Mouse (Mus musculus) midbrain, embryonic 11.5 days (tissue): ENCODE results near the gene Hoxb5. TPM values are rescaled to one million over a fixed set of nuclear protein-coding genes. Genes with fewer than 3 reads are reported as not detected.

Source experiments
- ATAC-seq: fragments of 200-750 bp; cut with Nextera tagmentation; 2 replicates; pipeline ENCODE4 v1.8.0; 2017; ENCODE audit warnings: moderate TSS enrichment, moderate library complexity; ENCODE audit not compliant: low FRiP score
- DNase-seq: peaks from one replicate; pipeline ENCODE4 v3.0.0; 2015; ENCODE audit warnings: low spot score; ENCODE audit errors: missing footprints
- H3K27ac ChIP-seq: fragments of 300-500 bp; sonication (generic); 2 replicates; pipeline ENCODE4 v1.5.1; 2014; ENCODE audit warnings: low read depth, low read length
- H3K27me3 ChIP-seq: fragments of 300-500 bp; sonication (generic); 2 replicates; pipeline ENCODE4 v1.6.1; 2014; ENCODE audit warnings: mild to moderate bottlenecking, low read length, moderate library complexity, mixed read lengths; ENCODE audit not compliant: control insufficient read depth, insufficient read depth
- H3K36me3 ChIP-seq: fragments of 300-500 bp; sonication (generic); 2 replicates; pipeline ENCODE4 v1.6.1; 2014; ENCODE audit warnings: mild to moderate bottlenecking, low read length, moderate library complexity, mixed read lengths; ENCODE audit not compliant: control insufficient read depth, insufficient read depth
- H3K4me1 ChIP-seq: fragments of 300-500 bp; sonication (generic); 2 replicates; pipeline ENCODE4 v1.6.1; 2014; ENCODE audit warnings: low read length; ENCODE audit not compliant: control insufficient read depth, insufficient read depth
- H3K4me2 ChIP-seq: fragments of 300-500 bp; sonication (generic); 2 replicates; pipeline ENCODE4 v1.6.1; 2014; ENCODE audit warnings: mild to moderate bottlenecking, moderate library complexity
- H3K4me3 ChIP-seq: fragments of 300-500 bp; sonication (generic); 2 replicates; pipeline ENCODE4 v1.5.1; 2014; ENCODE audit warnings: low read depth, low read length
- H3K9ac ChIP-seq: fragments of 300-500 bp; sonication (generic); 2 replicates; pipeline ENCODE4 v1.6.1; 2014; ENCODE audit warnings: low read length
- H3K9me3 ChIP-seq: fragments of 300-500 bp; sonication (generic); 2 replicates; pipeline ENCODE4 v1.6.1; 2016; ENCODE audit warnings: low read length; ENCODE audit not compliant: control insufficient read depth
- WGBS: fragments of 180-500 bp; shearing (Covaris S2); extraction: QIAGEN DNeasy Blood & Tissue Kit; methylation state at CpG from one replicate; pipeline ENCODE4 v1.1.7; 2014; 5-methylcytosine and 5-hydroxymethylcytosine counted together
- microRNA counts: library from miRNA; unstranded; fragments of <30 nt; microRNA quantifications from one replicate; lab custom pipeline; 2015
- microRNA-seq: library from miRNA; unstranded; fragments of <30 nt; microRNA quantifications from one replicate; pipeline ENCODE4, GENCODE M21; 2017
- polyA plus RNA-seq: library from polyadenylated mRNA; unstranded; fragments of >200 nt; fragmentation: Nextera tagmentation; extraction: Ambion mirVana; gene quantifications from 2 replicates; pipeline ENCODE4 v1.2.1, GENCODE M21; 2014

Hoxb5 gene
- polyA plus RNA-seq, 1 experiment from 2014 or later = not detected

DNA sequence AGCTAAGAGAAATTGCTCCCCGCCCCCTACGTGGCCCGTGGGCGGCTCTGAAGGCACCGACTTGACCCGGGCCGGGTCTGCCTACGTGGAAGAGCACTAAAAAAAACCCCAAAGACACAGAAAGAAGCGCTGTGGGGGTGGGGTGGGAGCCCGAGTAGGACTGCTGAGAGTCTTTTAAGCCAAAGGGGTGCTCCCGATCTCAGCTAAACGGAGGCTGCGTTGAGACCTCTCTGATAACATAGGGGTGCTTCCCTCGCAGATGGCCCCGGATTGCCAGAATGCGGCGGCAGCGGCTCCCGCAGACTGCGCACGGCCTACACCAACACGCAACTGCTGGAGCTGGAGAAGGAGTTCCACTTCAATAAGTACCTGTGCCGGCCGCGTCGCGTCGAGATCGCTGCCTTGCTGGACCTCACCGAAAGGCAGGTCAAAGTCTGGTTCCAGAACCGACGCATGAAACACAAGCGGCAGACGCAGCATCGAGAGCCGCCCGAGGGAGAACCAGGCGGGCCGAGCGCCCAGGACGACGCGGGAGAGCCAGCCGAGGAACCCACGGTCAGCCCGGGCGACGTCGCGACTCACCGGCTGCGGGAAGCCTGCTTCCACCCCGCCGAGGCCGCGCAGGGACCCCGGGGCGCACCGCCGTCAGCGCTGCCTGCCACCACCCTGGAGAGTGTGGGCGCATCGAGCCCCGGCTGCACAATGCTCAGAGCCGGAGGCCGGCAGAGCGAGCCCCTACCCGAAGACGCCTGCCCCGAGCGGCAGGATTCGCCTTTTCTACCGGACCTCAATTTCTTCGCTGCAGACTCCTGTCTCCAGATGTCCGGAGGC lies 49.8 kb downstream of the Hoxb5 start:
- Histone ChIP-seq H3K27me3 (peaks cover 95% of the 10 kb centered on the region), H3K9me3 (no peaks in the 10 kb centered on the region), H3K4me1 (no peaks in the 10 kb centered on the region), H3K4me2 (no peak overlapping the region; the same call in 1 of the 2 replicates), H3K36me3 (no peaks in the 10 kb centered on the region), H3K27ac (no peak overlapping the region), H3K9ac (no peak overlapping the region), H3K4me3 (0 out of 2 replicates have a peak overlapping the region, but pooled peaks have one; percentile 7)
- WGBS = under 1% methylated on average over 73 of the region's 75 CpGs
- ATAC-seq = no peak
- DNase-seq = peak; percentile 98

DNA sequence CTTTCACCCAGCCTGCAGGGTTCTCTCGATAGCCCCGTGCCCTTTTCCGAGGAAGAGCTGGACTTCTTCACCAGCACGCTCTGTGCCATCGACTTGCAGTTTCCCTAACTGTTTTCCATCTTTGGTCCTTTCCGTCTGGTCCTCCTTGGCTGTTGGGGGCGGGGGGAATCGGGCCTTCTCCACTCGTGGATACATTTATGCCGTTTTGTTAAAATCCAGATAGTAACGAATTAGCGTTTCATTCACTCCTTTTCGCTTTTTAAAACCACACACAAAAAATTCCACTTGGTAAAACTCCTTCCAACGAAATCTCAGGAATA lies 50.3 kb downstream of the Hoxb5 start:
- Histone ChIP-seq H3K9me3 (no peaks in the 10 kb centered on the region), H3K4me1 (no peaks in the 10 kb centered on the region), H3K36me3 (no peaks in the 10 kb centered on the region), H3K27ac (no peak overlapping the region), H3K9ac (no peak overlapping the region), H3K4me3 (no peak overlapping the region), H3K27me3 (peaks cover 94% of the 10 kb centered on the region), H3K4me2 (no peak overlapping the region)
- under 1% methylated on average over 14 of the region's 14 CpGs for WGBS
- no peak for DNase-seq
- ATAC-seq = no peak

DNA sequence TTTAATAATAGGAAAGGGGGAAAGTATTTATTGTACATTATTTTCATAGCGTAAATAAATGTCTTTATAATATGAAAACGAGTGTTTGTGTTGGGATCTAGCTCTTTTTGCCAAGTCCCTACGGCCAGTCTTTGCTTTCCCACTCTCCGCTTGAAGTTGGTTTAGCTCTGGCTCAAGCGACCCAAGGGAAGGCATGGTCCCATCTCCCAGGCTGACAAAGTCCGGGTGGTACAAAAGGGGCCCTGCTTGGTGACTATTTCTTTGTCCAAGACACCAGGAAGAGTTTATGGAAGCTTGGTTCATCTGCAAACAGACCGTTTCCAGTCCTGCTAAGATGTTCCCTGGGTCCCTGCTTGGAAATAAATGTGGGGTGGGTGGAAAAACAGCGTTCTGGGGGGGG lies 50.8 kb downstream of the Hoxb5 start:
- ATAC-seq (no peak), DNase-seq (peak; percentile 96)
- no peak overlapping the region for H3K9ac ChIP-seq
- H3K4me1 ChIP-seq = no peaks in the 10 kb centered on the region
- no peaks in the 10 kb centered on the region for H3K36me3 ChIP-seq
- 2% methylated on average over 8 of the region's 8 CpGs for WGBS
- H3K4me2 ChIP-seq = no peak overlapping the region
- H3K27ac ChIP-seq = no peak overlapping the region
- H3K9me3 ChIP-seq = no peaks in the 10 kb centered on the region
- H3K27me3 ChIP-seq = peaks cover 94% of the 10 kb centered on the region
- no peak overlapping the region for H3K4me3 ChIP-seq

DNA sequence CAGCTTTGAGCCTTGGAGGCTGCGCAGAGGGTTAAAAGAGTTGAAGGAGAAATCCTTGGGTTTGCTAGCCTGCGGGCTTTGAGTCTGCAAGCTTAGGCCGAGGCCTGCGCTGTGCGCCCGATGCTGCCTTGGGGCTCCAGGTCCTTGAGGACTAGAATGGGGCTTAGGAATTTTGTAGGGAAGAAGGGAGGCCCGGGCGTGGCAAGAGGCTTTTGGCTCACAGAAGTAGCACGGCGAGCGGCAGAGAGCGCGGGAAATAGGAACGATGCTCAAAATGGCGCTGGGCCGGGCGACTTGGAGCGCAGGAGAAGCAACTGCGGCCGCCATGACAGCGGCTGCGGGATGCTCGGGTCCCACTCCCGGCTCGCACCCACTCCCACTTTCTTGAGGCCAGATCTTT lies 51.2 kb downstream of the Hoxb5 start:
- Histone ChIP-seq H3K27me3 (peaks cover 92% of the 10 kb centered on the region), H3K4me2 (peak overlapping the region; percentile 29), H3K36me3 (no peaks in the 10 kb centered on the region), H3K9me3 (no peaks in the 10 kb centered on the region), H3K4me3 (peak overlapping the region; percentile 9; the same call in 1 of the 2 replicates), H3K27ac (no peak overlapping the region), H3K4me1 (no peaks in the 10 kb centered on the region), H3K9ac (no peak overlapping the region)
- ATAC-seq = no peak
- under 1% methylated on average over 25 of the region's 25 CpGs for WGBS
- peak; percentile 97 for DNase-seq

DNA sequence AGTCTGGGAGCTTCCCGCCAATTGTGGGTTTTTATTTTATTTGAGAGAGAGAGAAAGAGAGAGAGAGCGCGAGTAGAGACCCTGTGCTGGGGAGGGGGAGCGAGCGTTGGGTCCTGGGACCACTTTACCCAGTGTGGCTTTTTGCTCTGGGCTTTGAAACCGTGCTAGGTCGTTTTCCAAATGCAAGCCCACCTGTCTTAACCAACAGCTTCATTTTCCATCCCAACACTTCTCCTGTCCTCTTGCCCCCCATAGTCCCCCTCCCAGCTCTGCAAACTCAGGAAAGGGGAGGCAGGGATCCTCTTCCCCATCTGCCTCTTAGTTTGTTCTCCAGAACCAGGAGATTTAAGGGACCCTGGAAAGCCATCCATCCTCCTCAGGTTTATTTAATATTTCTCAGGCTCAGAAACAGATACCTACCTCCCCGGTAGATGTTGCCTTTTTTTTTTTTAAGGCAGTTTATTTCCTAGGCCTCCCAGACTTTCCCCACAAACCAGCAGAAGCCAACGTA lies 51.7 kb downstream of the Hoxb5 start:
- H3K27ac ChIP-seq = no peak overlapping the region

More for the DNA sequence above, 51.7 kb downstream of the Hoxb5 start:
- H3K4me1 ChIP-seq = no peaks in the 10 kb centered on the region
- no peak overlapping the region for H3K9ac ChIP-seq
- H3K4me3 ChIP-seq = peak overlapping the region; percentile 9; the same call in 1 of the 2 replicates
- H3K27me3 ChIP-seq = peaks cover 91% of the 10 kb centered on the region
- H3K4me2 ChIP-seq = peak overlapping the region; percentile 29
- WGBS = 2% methylated on average over 9 of the region's 9 CpGs
- no peaks in the 10 kb centered on the region for H3K36me3 ChIP-seq
- H3K9me3 ChIP-seq = no peaks in the 10 kb centered on the region
- DNase-seq = peak; percentile 92
- ATAC-seq = no peak

MicroRNAs encoded within 50 kb of the gene (microRNA counts, 519-probe panel; counts per million panel counts)
- 1,880 counts per million, percentile 3 among the panel's probes with 10 or more counts for microRNA mmu-miR-10a (lab: Ali Mortazavi, UCI)
- not detected for microRNA mmu-miR-196a (lab: Ali Mortazavi, UCI)

Small RNAs within 50 kb of the gene (microRNA-seq; reads per million reads assigned to microRNA genes)
- 130 reads per million, percentile 57 among the genes with 10 or more reads in this experiment for gene Mir10a
- gene Mir196a-1 = not detected

Other genes with a start within 250 kb of the Hoxb5 start
- 21.5 and 22.3 TPM in 2 replicates for gene Ube2z, start 237.9 kb upstream of the Hoxb5 start, polyA plus RNA-seq
- gene Atp5g1, start 227.7 kb upstream of the Hoxb5 start, polyA plus RNA-seq = 405 and 437 TPM in 2 replicates
- not detected in 2 replicates for gene Calcoco2, start 191.4 kb upstream of the Hoxb5 start, polyA plus RNA-seq
- gene Ttll6, start 169.6 kb upstream of the Hoxb5 start, polyA plus RNA-seq = not detected in 2 replicates
- not detected in 2 replicates for gene Hoxb13, start 109.0 kb upstream of the Hoxb5 start, polyA plus RNA-seq
- not detected in 2 replicates for gene Hoxb9, start 31.9 kb upstream of the Hoxb5 start, polyA plus RNA-seq
- not detected in 2 replicates for gene Hoxb8, start 21.4 kb upstream of the Hoxb5 start, polyA plus RNA-seq
- not detected in 2 replicates for gene Hoxb7, start 16.7 kb upstream of the Hoxb5 start, polyA plus RNA-seq
- not detected in 2 replicates for gene Hoxb6, start 10.9 kb upstream of the Hoxb5 start, polyA plus RNA-seq
- not detected in 2 replicates for gene Hoxb4, start 14.9 kb downstream of the Hoxb5 start, polyA plus RNA-seq
- not detected in 2 replicates for gene Hoxb3, start 20.0 kb downstream of the Hoxb5 start, polyA plus RNA-seq
- gene Hoxb2, start 47.2 kb downstream of the Hoxb5 start, polyA plus RNA-seq = not detected in 2 replicates
- gene Hoxb1, start 62.4 kb downstream of the Hoxb5 start, polyA plus RNA-seq = not detected in 2 replicates
- gene Skap1, start 161.3 kb downstream of the Hoxb5 start, polyA plus RNA-seq = 1.2 and 1.3 TPM in 2 replicates